Mouse (Mus musculus): ENCODE measurements around the gene Pm20d2.

Gene Pm20d2

GRCm38 (mm10) chr4:33189735-33190036 lies at the start of gene Pm20d2:
TSS of gene Pm20d2 (minus strand) at chr4:33189737.
- in situ Hi-C loops (cut with MboI; ENCODE audit: low sequenced_read_pairs), result no loop called here

- in situ Hi-C loops (cut with MboI; ENCODE audit: low sequenced_read_pairs), result no loop called here
Observed at GRCm38 (mm10) chr4:33230881-33231280, 41.3 kb upstream of the Pm20d2 start.

DNA sequence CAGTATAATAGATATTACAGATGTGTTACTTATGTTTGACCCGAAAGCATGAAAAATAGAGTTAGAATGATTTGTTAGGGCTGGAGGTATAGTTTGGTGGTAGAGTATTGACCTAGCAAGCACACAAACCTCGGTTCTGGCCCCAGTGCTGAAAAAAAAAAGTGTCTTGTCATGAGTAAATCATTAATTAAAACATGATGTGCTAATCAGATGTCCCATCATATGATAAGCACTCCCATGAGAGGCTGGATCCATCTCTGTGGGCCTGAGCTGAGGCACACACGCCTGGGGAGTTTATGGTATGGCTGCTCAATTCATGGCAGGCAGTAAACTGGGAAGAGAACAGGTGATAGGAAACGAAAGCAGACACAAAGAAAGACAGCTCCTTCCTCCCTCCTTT lies 40.1 kb upstream of the Pm20d2 start:
- in situ Hi-C loops (cut with MboI; ENCODE audit: low sequenced_read_pairs), result no loop called here

- in situ Hi-C loops (cut with MboI; ENCODE audit: low sequenced_read_pairs), result no loop called here
Observed at GRCm38 (mm10) chr4:33227164-33227563, 37.6 kb upstream of the Pm20d2 start.

GRCm38 (mm10) chr4:33224003-33224675 lies 34.6 kb upstream of the Pm20d2 start:
- in situ Hi-C loops (cut with MboI; ENCODE audit: low sequenced_read_pairs), result no loop called here

DNA sequence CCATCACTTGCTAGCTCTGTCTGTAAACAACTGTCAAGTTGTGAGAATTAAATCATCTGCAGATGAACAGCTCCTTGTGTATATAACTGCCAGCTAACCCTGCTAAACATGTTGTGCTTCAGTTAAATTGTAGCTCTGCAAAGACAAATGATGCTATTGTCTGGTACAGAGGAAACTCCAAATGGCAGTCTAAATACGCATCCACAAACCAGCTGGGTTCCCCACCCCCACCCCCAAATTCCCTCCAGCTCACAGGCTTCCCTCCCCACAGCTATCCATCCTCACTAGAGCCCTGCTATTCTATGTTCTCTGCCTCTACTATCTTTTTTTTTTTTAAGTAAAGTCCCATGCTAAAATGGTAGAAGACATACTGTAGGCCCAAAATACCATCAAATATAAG lies 32.3 kb upstream of the Pm20d2 start:
- in situ Hi-C loops (cut with MboI; ENCODE audit: low sequenced_read_pairs), result no loop called here

- in situ Hi-C loops (cut with MboI; ENCODE audit: low sequenced_read_pairs), result no loop called here
Observed at GRCm38 (mm10) chr4:33208881-33209841, 19.6 kb upstream of the Pm20d2 start, which contains the start of gene Srsf12. TSS of gene Srsf12 (plus strand) at chr4:33208991.

DNA sequence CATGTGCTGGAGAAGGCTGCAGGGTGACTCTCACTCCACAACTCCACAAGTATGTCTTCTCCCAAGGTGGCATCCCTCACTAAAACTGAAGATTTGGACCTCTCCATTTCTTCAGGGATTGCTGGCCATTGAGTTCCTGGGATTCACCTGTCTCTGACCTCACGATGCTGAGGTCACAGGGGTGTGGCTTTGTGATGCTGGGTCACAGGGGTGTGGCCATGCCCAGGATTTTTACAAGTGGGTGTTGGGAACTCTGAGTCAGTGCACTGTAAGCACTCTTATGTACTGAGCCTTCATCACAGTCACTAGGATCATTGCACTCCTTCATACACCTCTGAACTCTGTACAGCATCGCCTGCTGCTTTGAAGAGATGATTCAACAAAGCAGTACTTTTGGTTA lies 18.0 kb upstream of the Pm20d2 start:
- in situ Hi-C loops (cut with MboI; ENCODE audit: low sequenced_read_pairs), result no loop called here

DNA sequence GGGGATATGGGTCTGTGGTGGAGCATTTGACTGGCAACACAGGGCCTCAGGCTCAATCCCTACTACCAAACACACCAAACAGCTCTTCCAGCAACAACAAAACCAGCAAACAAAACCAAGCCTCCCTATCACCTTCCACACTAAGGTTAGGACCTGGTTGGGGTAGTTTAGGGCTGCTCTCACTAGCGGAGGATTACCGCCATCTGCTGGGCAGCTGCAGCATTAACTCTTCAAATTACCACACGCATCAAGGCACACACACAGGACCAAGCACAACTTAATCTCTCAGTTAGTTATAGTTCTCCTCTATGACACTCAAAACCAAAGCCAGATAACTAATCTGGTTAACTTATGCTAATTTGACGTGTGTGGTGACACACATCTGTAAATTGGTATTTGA lies 15.1 kb upstream of the Pm20d2 start:
- in situ Hi-C loops (cut with MboI; ENCODE audit: low sequenced_read_pairs), result no loop called here

- in situ Hi-C loops (cut with MboI; ENCODE audit: low sequenced_read_pairs), result no loop called here
Observed at GRCm38 (mm10) chr4:33198117-33198516, 8.6 kb upstream of the Pm20d2 start.

DNA sequence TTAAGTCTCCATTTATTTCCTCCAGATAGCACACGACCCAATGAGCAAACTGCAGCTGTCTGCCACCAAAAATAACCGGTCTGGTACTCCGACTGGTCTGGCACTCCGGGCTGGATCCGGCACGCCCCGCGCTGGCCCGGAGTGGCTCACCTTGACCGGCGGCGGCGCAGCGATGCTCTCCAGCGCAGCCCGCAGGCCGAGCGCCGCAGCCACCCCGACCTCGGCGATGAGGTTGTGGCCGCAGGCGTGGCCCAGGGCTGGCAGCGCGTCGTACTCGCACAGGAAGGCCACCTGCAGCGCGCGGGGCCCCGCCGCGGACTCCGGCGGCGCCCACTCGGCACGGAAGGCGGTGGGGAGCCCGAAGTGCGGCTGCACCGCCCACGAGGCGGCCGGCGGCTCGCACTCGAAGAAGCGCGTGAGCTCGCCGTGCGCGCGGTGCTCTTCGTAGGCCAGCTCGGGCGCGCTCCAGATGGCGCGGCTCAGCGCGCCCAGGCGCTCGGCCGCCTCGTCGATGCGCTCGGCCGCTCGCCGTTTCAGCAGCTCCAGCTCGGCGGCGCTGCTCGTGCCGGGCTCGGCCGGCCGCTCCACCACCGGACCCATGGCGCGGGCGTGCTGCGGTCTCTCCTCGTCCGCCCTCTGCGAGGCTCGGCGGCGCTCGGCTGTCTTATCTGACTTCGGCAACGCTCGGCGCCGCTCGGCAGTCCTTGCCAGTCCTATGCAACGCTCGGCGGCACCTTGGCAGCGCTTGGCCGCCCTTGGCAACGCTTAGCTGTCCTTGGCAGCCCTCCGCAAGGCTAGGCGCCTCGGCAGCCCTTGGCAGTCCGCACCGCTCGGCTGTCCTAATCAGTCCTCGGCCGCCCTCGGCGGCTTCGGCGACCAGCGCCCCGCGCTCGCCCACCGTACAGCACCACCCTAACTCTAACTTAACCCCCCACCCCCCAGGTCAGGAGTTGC lies 479 bp downstream of the Pm20d2 start:
- in situ Hi-C loops (cut with MboI; ENCODE audit: low sequenced_read_pairs), result no loop called here

- in situ Hi-C loops (cut with MboI; ENCODE audit: low sequenced_read_pairs), result no loop called here
Observed at GRCm38 (mm10) chr4:33188164-33188563, 1.4 kb downstream of the Pm20d2 start.

GRCm38 (mm10) chr4:33183477-33183876 lies 6.1 kb downstream of the Pm20d2 start:
- in situ Hi-C loops (cut with MboI; ENCODE audit: low sequenced_read_pairs), result no loop called here

DNA sequence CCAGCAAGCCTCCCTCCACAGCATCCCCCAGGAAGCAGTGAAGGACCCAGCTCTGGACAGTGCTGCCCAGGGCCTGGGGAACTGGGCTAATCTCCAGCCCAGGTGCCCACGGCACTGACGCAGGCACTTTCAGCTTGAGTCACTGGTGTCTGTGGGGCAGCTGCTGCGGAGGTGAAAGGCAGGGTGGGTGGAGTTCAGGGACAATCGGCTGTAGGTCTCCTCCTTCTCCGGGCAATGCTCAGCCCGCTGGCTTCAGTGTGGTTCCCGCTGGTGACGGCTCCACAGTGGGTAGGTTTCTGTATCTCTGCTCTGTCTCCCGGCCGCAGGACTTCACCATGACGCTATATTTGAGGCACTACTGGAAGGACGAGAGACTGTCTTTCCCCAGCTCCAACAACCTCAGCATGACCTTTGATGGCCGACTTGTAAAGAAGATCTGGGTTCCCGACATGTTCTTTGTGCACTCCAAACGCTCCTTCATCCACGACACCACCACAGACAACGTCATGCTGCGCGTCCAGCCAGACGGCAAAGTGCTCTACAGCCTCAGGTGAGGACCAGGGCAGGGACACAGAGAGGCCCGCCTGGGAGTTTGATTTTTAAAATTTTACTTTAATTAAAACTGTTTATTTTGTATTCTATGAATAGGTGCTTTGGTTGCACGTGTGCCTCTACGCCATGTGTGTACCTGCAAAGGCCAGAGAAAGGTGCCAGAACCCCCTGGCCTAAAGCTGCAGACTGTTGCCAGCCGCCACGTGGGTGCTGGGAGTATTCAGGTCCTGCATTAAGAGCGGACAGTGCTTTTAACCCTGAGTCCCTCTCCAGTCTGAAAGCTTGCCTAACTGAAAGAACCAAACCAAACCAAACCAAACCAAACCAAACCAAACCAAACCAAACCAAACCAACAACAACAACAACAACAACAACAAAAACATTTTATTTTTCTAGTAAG lies 37.2 kb downstream of the Pm20d2 start:
- in situ Hi-C loops (cut with MboI; ENCODE audit: low sequenced_read_pairs), result no loop called here

- in situ Hi-C loops (cut with MboI; ENCODE audit: low sequenced_read_pairs), result no loop called here
Observed at GRCm38 (mm10) chr4:33149150-33149549, 40.4 kb downstream of the Pm20d2 start.

DNA sequence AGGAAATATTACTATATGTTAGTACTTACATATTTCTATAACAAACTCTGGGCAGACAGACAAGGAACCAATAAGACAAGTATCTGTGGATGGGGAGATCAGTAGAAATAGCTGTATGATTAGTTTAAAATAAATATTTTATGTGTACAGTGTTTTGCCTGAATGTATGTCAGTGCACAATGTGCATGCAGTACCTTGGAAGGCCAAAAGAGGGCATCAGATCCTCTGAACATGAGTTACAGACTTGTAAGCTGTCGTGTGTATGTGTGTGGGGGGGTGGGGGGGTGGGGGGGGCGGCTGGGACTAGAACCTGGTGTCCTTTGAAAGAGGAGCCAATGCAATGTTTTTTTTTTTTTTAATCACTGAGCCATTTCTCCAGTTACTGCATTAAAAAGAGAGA lies 41.7 kb downstream of the Pm20d2 start:
- in situ Hi-C loops (cut with MboI; ENCODE audit: low sequenced_read_pairs), result no loop called here

DNA sequence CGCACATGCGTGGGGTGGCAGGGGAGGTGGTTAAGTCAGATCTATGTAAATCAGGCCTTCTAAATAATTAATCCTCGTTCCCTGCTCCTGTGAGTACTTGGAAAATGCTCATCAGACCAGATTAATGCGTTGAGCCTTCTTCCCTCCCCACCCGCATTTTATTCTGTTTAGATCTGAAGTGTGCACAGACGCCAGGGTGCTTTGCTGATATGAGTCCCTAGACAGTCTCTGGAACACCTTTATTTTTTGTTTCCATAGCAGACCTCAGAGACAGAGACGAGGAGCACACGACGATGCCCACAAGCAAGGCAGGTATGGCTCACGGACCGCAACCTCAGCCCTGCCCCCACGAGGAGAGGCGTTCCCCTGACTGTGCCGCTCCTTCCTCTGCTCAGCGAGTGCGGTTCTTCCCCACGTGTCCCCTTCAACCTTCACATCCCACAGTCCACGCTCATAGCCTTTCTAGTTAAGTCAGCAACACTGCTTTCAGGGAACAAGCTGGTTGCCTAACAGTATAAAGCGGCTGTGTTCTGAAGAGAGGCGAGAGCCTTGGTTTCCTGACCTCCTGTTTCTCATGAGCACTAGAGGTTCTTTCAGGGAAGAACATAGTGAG lies 42.8 kb downstream of the Pm20d2 start:
- in situ Hi-C loops (cut with MboI; ENCODE audit: low sequenced_read_pairs), result no loop called here

GRCm38 (mm10) chr4:33132221-33132620 lies 57.3 kb downstream of the Pm20d2 start, which contains the start of gene Gabrr1:
TSS of gene Gabrr1 (plus strand) at chr4:33132521.
- in situ Hi-C loops (cut with MboI; ENCODE audit: low sequenced_read_pairs), result no loop called here

DNA sequence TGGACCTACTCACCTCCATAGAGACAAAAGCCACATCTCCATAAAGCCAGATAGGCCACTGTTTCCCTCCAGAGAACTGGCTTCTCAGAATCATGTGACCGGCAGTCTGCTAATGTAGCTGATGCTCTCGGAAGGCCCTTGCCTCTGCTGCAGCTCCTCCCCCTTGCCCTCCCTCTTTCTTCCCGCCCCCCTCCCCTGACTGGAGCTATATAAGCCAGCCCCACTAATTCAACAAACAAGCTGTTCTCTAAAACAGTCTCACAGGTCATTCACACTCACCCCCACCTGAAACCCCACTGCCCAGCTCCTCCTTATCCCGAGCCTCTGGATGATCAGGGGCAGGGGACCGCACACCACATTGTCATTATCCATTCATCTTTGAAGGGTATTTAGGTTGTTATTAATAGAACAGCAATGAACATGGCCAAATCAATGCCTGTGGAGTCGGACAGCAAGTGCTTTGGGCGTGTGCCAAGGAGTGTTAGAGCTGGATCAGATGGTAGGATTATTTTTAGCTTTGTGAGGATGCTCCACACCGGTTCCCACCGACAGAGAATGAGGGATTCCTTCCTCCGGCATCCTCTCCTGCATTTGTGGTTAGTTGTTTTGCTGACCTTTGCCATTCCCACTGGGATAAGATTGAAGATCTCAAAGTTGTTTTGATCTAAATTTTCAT lies 64.0 kb downstream of the Pm20d2 start:
- in situ Hi-C loops (cut with MboI; ENCODE audit: low sequenced_read_pairs), result loop anchor here (10.0 kb wide), 1 partner anchor 169 kb away; the partner anchor contains the start of gene Pnrc1
